Mouse (Mus musculus) retina, adult 2 months (tissue): ENCODE data around the gene Gm21969.
A peak's percentile ranks its signal among the peaks of the same experiment; 100 is the strongest.

ENCODE experiments used
- DNase-seq: peaks from one replicate; pipeline ENCODE4 v3.0.0-alpha.2; 2012; ENCODE audit warnings: low read depth, low spot score

Gm21969 gene

DNA sequence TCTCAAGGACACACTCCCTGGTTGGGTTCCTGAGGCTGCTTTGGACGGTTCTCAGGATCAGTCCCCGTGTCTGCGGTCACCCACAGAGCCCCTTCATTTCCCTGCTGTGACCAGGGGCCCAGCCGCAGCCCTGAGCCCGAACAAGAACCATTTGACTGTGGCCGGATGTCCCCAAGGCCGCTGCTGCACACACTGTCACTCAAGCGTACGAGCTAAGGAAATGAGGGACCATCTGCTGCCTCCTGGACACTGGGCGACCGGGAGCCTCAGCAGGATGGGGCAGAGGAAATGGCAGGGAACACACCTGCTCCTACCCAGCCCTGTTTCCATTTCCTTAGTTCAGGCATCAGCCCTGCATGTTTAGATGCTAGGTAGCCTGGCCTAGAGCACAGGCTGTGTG is 47.9 kb downstream of the Gm21969 start:
- no peak for DNase-seq

DNA sequence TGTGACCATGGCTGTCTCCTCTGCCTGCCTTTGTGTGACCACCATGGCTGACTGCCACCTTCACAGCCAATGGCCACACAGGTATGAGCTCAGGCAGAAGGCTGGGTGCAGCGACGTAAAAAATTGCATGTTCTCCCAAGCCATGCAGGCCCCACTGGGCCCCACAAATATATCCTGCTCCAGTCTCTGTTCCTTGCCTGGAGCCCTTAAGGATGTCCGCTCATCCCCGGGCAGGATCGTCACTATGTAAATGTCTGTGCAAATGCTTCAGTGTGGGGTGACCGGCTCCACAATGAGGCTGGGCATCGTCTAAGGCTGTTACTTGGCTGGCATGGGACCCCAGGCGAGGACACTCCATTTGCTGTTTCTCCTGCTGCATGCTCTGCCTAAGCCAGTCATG is 50.3 kb downstream of the Gm21969 start, which contains the start of gene Tas1r2:
Gene Tas1r2 (plus strand): TSS at position 301 of the 400 bp plus-strand sequence.
- DNase-seq: no peak

DNA sequence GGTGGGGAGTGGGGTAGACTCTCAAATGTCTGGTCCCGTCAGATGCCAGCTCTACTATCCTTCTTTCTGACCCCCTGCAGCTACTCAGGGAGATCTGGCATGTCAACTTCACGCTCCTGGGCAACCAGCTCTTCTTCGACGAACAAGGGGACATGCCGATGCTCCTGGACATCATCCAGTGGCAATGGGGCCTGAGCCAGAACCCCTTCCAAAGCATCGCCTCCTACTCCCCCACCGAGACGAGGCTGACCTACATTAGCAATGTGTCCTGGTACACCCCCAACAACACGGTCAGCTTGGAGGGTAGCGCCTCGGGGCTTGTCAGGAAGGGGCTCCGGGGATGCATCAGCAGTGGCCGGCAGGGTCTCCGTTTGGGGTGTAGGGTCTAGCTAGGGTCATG is 58.9 kb downstream of the Gm21969 start:
- no peak for DNase-seq

DNA sequence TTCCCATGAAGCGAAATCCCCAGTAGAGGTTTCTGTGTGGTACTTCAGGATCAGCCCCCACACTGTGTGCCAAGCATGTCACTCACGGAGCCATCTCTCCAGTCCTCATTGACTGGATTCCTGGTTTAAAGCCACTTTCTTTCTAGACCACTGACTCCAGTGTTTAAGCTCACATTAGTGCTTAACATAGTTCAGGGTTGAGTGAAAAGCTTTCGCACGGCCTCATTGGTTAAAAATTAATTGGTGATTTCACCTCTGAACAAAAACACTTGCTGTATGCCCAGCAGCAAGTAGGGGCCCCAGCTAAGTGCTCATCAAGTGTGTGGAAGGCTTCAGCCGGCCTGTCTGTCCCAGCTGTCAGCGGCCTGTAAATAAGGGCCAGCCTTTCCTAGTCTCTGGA is 64.6 kb downstream of the Gm21969 start:
- no peak for DNase-seq

DNA sequence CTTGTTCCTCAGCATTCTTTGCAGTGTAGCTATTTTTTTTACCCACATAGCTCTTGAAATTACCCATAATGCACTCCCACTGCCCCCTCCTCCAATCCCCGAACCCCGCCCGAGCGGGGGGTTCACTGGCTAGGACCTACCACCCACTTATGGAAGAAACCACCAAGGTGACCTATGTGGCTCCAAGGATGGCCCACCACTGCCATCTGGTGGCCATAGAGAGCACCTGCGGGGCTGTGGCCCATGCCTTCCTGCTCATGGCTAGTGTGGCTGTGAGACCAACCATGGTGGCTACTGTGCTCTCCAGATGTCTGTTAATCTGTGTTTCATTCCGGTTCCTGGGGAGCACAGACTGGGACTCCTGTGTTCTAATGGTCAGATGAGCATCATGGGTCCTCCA is 66.9 kb downstream of the Gm21969 start:
- DNase-seq: peak; percentile 38

DNA sequence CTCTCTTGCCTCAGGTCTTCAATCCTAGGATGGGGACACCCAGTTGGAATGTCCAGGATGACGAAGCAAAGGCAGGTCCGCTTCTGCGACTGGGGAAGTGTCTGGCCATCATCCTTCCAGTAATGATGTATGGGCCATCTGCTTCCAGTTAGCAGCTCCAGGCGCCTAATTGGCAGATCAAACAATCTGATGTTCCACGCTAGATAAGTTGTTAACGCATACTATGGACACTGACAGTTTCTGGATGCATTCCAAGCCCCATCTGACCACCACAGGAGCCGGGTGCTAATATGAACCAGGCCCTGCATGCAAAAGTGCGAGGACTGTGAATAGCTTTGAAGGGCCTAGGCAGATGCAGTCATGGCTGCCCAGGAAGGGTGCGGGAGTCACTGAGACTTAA is 72.7 kb downstream of the Gm21969 start:
- DNase-seq: no peak

DNA sequence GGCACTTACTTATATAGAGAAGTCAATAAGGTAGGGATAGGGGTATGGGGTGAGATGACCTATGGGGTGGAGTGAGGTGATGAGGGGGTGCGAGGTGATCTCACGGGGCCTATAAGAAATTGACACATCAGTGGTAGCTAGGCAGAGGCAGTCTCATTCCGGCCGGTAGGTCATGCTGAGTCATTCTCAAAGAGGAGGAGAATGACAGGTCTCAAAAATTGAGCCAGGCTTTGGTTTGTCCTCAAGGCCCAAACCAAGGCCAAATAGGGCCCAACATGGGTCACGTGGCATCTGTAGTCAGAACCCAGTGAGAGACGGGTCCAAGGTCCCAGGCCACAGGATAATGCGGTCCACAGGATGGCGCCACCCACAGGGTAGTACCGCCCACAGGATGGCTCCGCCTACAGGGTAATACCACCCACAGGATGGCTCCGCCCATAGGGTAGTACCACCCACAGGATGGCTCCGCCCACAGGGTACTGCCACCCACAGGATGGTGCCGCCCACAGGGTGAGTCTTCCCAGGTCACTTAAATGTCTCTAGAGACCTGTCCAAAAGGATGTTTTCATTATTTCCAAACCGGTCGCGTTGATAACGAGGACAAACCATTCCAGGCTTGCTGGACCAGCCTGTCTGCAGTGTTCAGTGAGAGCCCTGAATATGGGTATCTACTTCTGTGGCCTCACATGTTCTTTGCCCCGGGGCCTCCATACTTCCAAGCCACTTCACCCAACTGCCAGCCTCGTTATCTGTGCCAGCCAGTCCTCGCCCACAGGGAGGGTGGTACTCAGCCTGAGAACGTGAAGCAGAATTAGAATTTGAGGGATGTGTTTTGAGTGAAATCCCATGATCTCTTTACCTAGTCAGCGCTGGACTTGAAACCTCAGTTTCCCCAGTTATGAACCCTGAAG is 81.0 kb downstream of the Gm21969 start:
- no peak for DNase-seq

DNA sequence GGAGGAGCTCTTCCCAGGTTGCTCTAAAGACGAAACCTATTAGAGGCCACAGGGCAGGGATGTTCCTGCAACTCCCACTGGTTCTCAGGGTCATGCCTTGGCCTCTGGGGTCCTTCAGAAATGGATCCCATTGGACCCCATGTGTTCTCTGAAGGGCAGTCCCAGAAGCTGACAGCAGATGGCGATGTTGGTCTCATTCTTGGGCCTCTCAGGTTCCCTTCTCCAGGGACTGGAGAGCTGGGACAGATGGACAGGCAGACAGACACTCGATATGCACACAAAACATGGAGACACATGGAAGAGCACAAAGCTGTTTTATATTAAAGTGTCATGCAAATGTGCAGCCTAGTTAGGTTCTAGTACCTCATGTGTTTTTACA is 81.6 kb downstream of the Gm21969 start:
- DNase-seq: peak; percentile 23

DNA sequence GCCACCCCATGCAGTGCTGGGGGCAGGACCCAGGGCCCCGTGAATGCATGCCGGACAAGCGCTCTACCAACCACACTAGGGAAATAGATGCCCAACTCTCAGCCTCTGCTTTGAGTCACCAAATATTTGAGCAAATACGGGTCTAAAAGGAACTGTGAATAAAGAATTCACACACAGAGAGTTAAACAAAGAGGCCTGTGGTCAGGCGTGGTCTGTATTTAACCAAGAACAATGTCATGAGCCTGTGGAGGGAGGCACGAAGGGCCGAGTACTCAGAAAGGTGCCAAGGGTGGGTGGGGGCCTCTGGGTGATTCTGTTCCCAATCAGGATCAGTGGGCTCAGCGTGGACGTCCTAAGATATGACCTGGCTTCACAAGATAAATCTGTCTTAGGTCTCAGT is 85.1 kb downstream of the Gm21969 start:
- no peak for DNase-seq

DNA sequence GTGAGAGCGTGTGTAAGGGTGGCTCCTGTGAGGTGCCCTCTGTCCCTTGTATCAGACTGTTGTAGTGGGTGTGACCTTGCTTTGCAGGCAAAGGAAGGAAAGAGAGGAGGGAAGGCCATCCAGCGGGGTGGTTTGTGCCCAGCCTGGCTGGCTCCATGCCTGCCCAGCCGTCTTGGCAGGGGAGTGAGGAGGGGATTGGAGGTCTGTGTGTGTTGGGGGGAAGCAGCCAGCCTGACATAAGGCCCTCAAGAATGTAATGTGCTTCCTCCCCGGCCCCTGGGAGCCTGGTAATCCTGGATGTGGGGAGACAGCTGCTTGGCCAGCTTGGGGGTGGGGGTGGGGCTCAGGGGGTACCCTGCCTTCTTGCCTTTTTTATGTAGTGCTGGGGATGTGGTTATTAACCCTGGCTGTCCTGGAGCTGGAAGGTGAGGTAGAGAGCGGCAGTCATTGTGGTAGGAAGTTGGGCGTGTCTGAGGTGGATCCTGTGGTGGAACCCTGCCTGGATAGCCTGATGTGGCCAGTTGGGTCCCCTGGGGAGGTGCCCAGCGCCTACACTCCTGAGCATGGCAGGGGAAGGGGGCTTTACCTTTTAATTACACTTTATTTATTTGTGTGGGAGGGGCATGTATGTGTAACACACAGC is 86.8 kb downstream of the Gm21969 start:
- DNase-seq: no peak

DNA sequence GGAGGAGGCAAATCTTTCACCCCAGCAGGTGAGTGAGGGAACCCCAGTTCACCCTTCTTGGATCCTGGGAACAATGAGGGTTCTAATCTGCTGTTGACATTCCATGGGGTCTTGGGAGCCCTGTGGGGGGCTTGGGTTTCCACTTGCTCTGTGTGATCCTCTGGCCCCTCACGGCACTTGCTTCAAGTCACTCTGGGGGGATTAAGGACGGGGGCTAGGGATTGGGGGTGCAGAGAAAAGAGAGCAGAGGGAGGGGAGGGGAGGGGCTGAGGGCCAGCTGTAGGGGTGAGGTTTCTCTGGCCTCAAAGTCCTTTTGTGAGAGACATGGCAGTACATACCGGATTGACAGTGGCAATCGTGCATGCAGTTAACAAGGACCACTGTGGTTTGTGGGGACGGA is 90.3 kb downstream of the Gm21969 start:
- no peak for DNase-seq

DNA sequence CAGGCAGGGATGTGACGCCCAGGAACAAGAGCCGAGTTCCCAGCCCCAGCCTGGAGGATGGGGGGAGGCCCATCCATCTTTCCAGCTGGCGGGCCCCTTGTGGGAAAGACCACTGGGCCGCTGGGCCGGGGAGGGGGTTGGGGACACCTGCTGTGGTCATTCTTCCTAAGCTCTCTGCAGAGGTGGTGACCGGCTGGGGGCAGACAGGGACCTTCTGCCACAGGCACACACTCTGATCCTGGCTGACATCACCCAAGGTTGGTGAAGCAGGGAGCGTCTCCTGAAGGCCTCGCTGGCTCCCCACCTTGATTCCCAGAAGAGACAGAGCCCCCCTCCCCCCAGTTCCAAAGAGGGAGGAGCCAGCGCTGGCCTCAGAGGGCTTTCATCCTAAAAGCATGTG is 94.8 kb downstream of the Gm21969 start:
- no peak for DNase-seq

DNA sequence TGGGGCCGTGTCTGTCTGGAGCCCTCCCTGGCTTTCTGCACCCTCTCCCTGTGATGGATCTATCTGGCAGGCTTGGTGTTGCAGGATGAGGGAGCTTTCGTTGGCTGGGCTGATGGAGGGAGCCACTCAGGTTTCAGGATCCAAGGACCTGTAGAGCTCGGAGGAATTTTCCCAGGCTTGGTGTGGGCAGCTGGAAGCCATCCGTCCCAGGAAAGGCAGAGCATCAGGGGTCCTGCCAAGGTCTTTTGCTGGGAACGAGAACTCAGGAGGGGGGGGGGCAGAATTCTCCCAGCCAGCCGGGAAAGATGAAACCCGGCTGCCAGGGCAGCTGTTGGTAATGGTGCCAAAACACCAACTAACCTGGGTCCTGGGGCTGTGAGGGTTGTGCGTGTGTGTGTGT is 95.6 kb downstream of the Gm21969 start:
- no peak for DNase-seq

DNA sequence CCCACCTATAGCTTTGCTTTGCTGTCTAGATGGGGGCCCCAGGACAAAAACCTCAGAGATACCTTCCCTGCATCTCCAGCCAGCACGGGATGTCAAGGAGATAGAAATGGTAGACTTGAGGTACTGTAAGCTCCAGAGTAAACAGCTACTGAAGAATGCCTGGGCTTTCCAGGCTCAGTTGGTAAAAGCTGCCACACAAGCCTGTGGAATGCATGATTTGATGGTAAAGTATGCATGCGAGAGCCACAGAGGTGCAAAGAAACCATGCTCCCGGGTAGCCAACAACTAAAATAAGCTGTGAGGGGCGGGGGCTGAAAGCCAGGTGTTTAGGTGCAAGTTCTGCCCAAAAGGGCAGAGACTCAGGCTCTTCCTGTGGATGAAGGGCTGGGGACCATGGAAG is 99.9 kb downstream of the Gm21969 start:
- no peak for DNase-seq

DNA sequence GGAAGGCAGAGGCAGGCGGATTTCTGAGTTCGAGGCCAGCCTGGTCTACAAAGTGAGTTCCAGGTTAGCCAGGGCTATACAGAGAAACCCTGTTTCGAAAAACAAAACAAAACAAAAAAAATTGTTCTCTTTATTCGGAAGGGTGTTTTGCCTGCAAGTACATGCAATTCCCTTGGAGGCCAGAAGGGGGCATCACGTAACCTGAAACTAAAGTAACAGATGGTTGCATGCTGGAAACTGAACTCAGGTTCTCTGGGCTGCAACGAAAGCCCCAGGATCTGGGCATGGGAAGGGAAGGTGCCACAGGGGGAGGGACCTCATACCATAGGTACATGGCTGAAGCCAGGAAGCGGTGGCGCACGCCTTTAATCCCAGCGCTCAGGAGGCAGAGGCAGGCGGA is 100.5 kb downstream of the Gm21969 start:
- DNase-seq: no peak

DNA sequence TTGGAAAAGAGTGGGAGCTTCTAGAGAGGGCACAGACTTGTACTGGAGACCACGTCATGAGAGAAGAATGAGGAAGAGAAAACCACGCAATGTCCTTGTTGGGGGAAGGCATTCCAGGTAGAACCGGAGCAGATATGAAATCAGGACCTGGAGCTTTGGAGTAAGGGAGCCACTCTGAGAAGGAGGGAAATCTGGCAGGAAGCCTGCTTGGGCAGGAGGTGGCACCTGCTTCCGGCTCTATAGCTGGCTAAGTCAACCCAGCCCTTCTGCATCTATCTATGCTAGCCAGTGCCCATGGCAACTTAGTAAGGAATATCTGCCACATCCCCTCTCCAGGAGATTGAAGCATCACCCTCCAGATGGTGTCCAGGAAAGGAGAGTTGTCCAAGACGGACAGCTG is 103.0 kb downstream of the Gm21969 start:
- no peak for DNase-seq

DNA sequence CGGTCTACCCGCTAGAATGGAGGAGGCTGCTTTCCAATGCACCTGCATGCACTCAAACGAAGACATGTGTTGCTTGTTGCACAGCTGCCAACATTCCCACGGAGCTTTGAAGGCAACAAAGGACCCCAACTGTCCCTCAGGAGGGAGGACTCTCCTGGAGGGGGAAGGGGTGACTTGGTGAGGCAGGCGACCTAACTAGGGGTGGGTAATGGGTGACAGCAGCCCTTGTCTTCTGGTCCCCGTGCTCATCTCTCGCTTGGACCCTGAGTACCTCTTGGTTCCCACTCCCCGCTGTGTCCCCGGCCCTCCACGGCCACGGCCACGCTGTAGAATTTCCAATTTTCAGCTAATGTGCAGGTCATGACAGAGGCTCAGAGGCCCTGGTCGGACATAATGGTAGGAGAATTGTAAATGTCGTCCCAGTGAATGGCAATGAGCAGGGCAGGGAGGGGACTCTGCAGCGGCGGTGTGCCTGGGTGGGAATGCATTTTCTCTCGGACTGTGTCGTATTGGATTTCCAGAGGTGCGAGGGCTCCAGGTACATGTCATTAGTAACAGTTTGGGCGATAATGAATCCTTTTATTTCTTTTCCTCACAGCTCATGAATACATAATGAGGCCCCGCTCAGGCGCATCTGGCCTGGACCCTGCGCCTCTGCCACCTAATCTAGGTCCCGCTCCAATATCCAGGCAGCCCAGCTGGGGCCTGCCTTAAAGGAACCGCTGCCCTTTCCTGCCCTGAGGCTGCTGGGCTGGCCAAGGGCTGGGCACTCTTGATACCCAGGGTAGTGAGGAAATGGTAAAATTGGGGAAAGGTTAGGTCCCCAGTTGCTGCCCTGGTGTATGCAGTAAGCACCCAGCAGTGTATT is 107.7 kb downstream of the Gm21969 start:
- no peak for DNase-seq
